Mouse (Mus musculus) kidney, postnatal 0 days (tissue): Measurements from ENCODE around the gene Mylpf. TPM values are rescaled to one million over a fixed set of nuclear protein-coding genes. Genes with fewer than 3 reads are reported as not detected.

ENCODE experiments used
- ATAC-seq: fragments of 200-750 bp; cut with Nextera tagmentation; replicated peaks from 2 replicates; pipeline ENCODE4 v1.8.0; 2017; ENCODE audit warnings: low read depth, moderate number of reproducible peaks, moderate TSS enrichment, moderate library complexity; ENCODE audit not compliant: low FRiP score
- DNase-seq: peaks from one replicate; pipeline ENCODE4 v3.0.0-alpha.2; 2016; ENCODE audit warnings: low spot score
- H3K27ac ChIP-seq: fragments of 300-500 bp; sonication (generic); 2 replicates; pipeline ENCODE4 v1.5.1; 2014; ENCODE audit warnings: mild to moderate bottlenecking
- H3K27me3 ChIP-seq: fragments of 300-500 bp; sonication (generic); 2 replicates; pipeline ENCODE4 v1.6.1; 2014; ENCODE audit warnings: low read length, mixed read lengths; ENCODE audit not compliant: insufficient read depth
- H3K36me3 ChIP-seq: fragments of 300-500 bp; sonication (generic); 2 replicates; pipeline ENCODE4 v1.6.1; 2014; ENCODE audit warnings: low read length, mixed read lengths; ENCODE audit not compliant: insufficient read depth
- H3K4me1 ChIP-seq: fragments of 300-500 bp; sonication (generic); replicated peaks from 2 replicates; pipeline ENCODE4 v1.6.1; 2014; ENCODE audit warnings: antibody characterized with exemption, low read length, mixed read lengths; ENCODE audit not compliant: insufficient read depth
- H3K4me2 ChIP-seq: fragments of 300-500 bp; sonication (generic); 2 replicates; pipeline ENCODE4 v1.6.1; 2014; ENCODE audit warnings: mild to moderate bottlenecking, low read length, moderate library complexity, mixed read lengths
- H3K4me3 ChIP-seq: fragments of 300-500 bp; sonication (generic); replicated peaks from 2 replicates; pipeline ENCODE4 v1.5.1; 2014; ENCODE audit warnings: low read depth, low read length
- H3K9ac ChIP-seq: fragments of 300-500 bp; sonication (generic); 2 replicates; pipeline ENCODE4 v1.6.1; 2014; ENCODE audit warnings: low read depth, low read length
- H3K9me3 ChIP-seq: fragments of 300-500 bp; sonication (generic); replicated peaks from 2 replicates; pipeline ENCODE4 v1.6.1; 2016; ENCODE audit warnings: low read length, inconsistent platforms, mixed read lengths
- CTCF ChIP-seq: IDR thresholded peaks from 2 replicates; pipeline ENCODE4 v1.5.1; 2016; ENCODE audit warnings: antibody characterized with exemption, low read depth, mild to moderate bottlenecking, moderate library complexity
- WGBS: fragments of 180-500 bp; shearing (Covaris S2); extraction: QIAGEN DNeasy Blood & Tissue Kit; methylation state at CpG from one replicate; pipeline ENCODE4 v1.1.7; 2014; 5-methylcytosine and 5-hydroxymethylcytosine counted together
- polyA plus RNA-seq: library from polyadenylated mRNA; unstranded; fragments of >200 nt; fragmentation: Nextera tagmentation; extraction: Ambion mirVana; gene quantifications from 2 replicates; pipeline ENCODE4 v1.2.1, GENCODE M21; 2015

Mylpf gene
- polyA plus RNA-seq, 1 experiment from 2014 or later, result 4.7 TPM

GRCm38 (mm10) chr7:127188305-127189276 is 20.1 kb upstream of the Mylpf start:
- 74% methylated on average over 17 of the region's 17 CpGs for WGBS
- no peak overlapping the region for H3K9ac ChIP-seq
- no peak overlapping the region for H3K4me3 ChIP-seq
- no peaks in the 10 kb centered on the region for H3K4me1 ChIP-seq
- H3K27me3 ChIP-seq, result no peaks in the 10 kb centered on the region
- ATAC-seq, result no peak
- H3K4me2 ChIP-seq, result no peak overlapping the region
- H3K27ac ChIP-seq, result no peak overlapping the region
- H3K9me3 ChIP-seq, result no peaks in the 10 kb centered on the region
- H3K36me3 ChIP-seq, result peaks cover 16% of the 10 kb centered on the region; the same call in 1 of the 2 replicates
- no peak for DNase-seq
- TF ChIP-seq CTCF, result no peak

- Histone ChIP-seq H3K4me3 (no peak overlapping the region), H3K4me1 (peaks cover 13% of the 10 kb centered on the region; the same call in 1 of the 2 replicates), H3K4me2 (no peak overlapping the region), H3K9ac (no peak overlapping the region), H3K9me3 (no peaks in the 10 kb centered on the region), H3K27me3 (no peaks in the 10 kb centered on the region), H3K27ac (no peak overlapping the region), H3K36me3 (peaks cover 22% of the 10 kb centered on the region; the same call in 1 of the 2 replicates)
- TF ChIP-seq CTCF, result no peak
- 75% methylated on average over 6 of the region's 6 CpGs for WGBS
- ATAC-seq, result no peak
- DNase-seq, result no peak
These were observed 18.0 kb upstream of the Mylpf start for GRCm38 (mm10) chr7:127190672-127191071.

- Histone ChIP-seq H3K27me3 (no peaks in the 10 kb centered on the region), H3K9ac (no peak overlapping the region), H3K27ac (0 out of 2 replicates have a peak overlapping the region, but pooled peaks have one; percentile 25), H3K4me3 (no peak overlapping the region), H3K9me3 (no peaks in the 10 kb centered on the region), H3K4me2 (no peak overlapping the region), H3K36me3 (peaks cover 26% of the 10 kb centered on the region; the same call in 1 of the 2 replicates), H3K4me1 (peaks cover 20% of the 10 kb centered on the region)
- ATAC-seq (no peak), DNase-seq (no peak)
- TF ChIP-seq CTCF, result no peak
- 90% methylated on average over 5 of the region's 5 CpGs for WGBS
These were observed 15.7 kb upstream of the Mylpf start for GRCm38 (mm10) chr7:127192989-127193388.

- H3K4me2 ChIP-seq, result peak overlapping the region; percentile 73; the same call in 1 of the 2 replicates
- peaks cover 37% of the 10 kb centered on the region for H3K36me3 ChIP-seq
- no peaks in the 10 kb centered on the region for H3K9me3 ChIP-seq
- 81% methylated on average over 17 of the region's 17 CpGs for WGBS
- peaks cover 20% of the 10 kb centered on the region for H3K4me1 ChIP-seq
- ATAC-seq (no peak), DNase-seq (no peak)
- H3K4me3 ChIP-seq, result peak overlapping the region; percentile 53; the same call in 1 of the 2 replicates
- TF ChIP-seq CTCF, result no peak
- H3K9ac ChIP-seq, result peak overlapping the region; percentile 61; the same call in 1 of the 2 replicates
- no peak overlapping the region for H3K27ac ChIP-seq
- no peaks in the 10 kb centered on the region for H3K27me3 ChIP-seq
These were observed 14.6 kb upstream of the Mylpf start for GRCm38 (mm10) chr7:127194011-127194632.

- no peak for DNase-seq
- Histone ChIP-seq H3K4me2 (peak overlapping the region; percentile 73), H3K9me3 (no peaks in the 10 kb centered on the region), H3K36me3 (peaks cover 42% of the 10 kb centered on the region), H3K4me1 (peaks cover 20% of the 10 kb centered on the region), H3K9ac (peak overlapping the region; percentile 61), H3K27me3 (no peaks in the 10 kb centered on the region), H3K4me3 (peak overlapping the region; percentile 53), H3K27ac (0 out of 2 replicates have a peak overlapping the region, but pooled peaks have one; percentile 90)
- TF ChIP-seq CTCF, result no peak
- ATAC-seq, result no peak
- 62% methylated on average over 7 of the region's 7 CpGs for WGBS
These were observed 14.1 kb upstream of the Mylpf start for GRCm38 (mm10) chr7:127194633-127195029.

GRCm38 (mm10) chr7:127195544-127196295 is 13.0 kb upstream of the Mylpf start, which contains the start of gene Cd2bp2:
Gene Cd2bp2 (minus strand): TSS chr7:127196050.
- H3K27ac ChIP-seq, result peak within 1 kb of the TSS; percentile 90
- WGBS, result under 1% methylated on average over 51 of the region's 51 CpGs
- peaks cover 20% of the 10 kb centered on the region for H3K4me1 ChIP-seq
- peak; percentile 65 for TF ChIP-seq CTCF
- no peaks in the 10 kb centered on the region for H3K27me3 ChIP-seq
- DNase-seq (peak; percentile 99), ATAC-seq (peak; percentile 94)
- H3K9me3 ChIP-seq, result no peaks in the 10 kb centered on the region
- H3K4me2 ChIP-seq, result peak within 1 kb of the TSS; percentile 73
- H3K9ac ChIP-seq, result peak within 1 kb of the TSS; percentile 67
- H3K36me3 ChIP-seq, result peaks cover 53% of the 10 kb centered on the region
- peak within 1 kb of the TSS; percentile 53 for H3K4me3 ChIP-seq
